Mouse (Mus musculus): ENCODE measurements around the gene Srgap1. TPM values are rescaled to one million over a fixed set of nuclear protein-coding genes. Genes with fewer than 3 reads are reported as not detected.

The Srgap1 gene
- total and polyA plus RNA-seq, 3 experiments, result 0.22 TPM; not detected in 2

- TF ChIP-seq POLR2AphosphoS5 (IDR thresholded peaks at IDR 0.05; ENCODE audit: insufficient replicate concordance, low read depth, low read length) (no peak), GATA1 (IDR thresholded peaks at IDR 0.05; ENCODE audit: borderline replicate concordance, low read length) (no peak), TAL1 (conservative IDR thresholded peaks at IDR 0.05; ENCODE audit: low read depth, low read length) (no peak), GATA2 (IDR thresholded peaks at IDR 0.05; ENCODE audit: borderline replicate concordance, low read depth, low read length) (no peak), CTCF (IDR thresholded peaks at IDR 0.05; ENCODE audit: low read depth, low read length) (no peak)
- Histone ChIP-seq H3K36me3 (replicated peaks) (no peaks in the 10 kb centered on the region), H3K4me1 (ENCODE audit: insufficient read depth, low read depth, low read length) (no peaks in the 10 kb centered on the region), H3K4me3 (ENCODE audit: low read depth, low read length) (no peak overlapping the region), H3K27me3 (ENCODE audit: insufficient read depth, low read length) (no peaks in the 10 kb centered on the region), H3K9me3 (replicated peaks) (peaks cover 49% of the 10 kb centered on the region)
- ATAC-seq (ENCODE audit: extremely low read depth, insufficient number of reproducible peaks, low FRiP score, poor library complexity, severe bottlenecking), result no peak; the same call in 1 of the 2 replicates
- DNase-seq (ENCODE audit: low spot score), result no peak
Measured at GRCm38 (mm10) chr10:122040372-122040771, 6.7 kb downstream of the Srgap1 start.

GRCm38 (mm10) chr10:122039566-122039965, 7.5 kb downstream of the Srgap1 start:
- Histone ChIP-seq H3K4me1 (ENCODE audit: insufficient read depth, low read depth, low read length) (no peaks in the 10 kb centered on the region), H3K9me3 (replicated peaks) (peaks cover 48% of the 10 kb centered on the region), H3K4me3 (ENCODE audit: low read depth, low read length) (no peak overlapping the region), H3K36me3 (replicated peaks) (no peaks in the 10 kb centered on the region), H3K27me3 (ENCODE audit: insufficient read depth, low read length) (no peaks in the 10 kb centered on the region)
- no peak for DNase-seq (ENCODE audit: low spot score)
- ATAC-seq (ENCODE audit: extremely low read depth, insufficient number of reproducible peaks, low FRiP score, poor library complexity, severe bottlenecking), result no peak
- TF ChIP-seq CTCF (IDR thresholded peaks at IDR 0.05; ENCODE audit: low read depth, low read length), result no peak
- TF ChIP-seq POLR2AphosphoS5 (IDR thresholded peaks at IDR 0.05; ENCODE audit: insufficient replicate concordance, low read depth, low read length), result no peak
- no peak for TF ChIP-seq TAL1 (conservative IDR thresholded peaks at IDR 0.05; ENCODE audit: low read depth, low read length)
- no peak for TF ChIP-seq GATA1 (IDR thresholded peaks at IDR 0.05; ENCODE audit: borderline replicate concordance, low read length)
- TF ChIP-seq GATA2 (IDR thresholded peaks at IDR 0.05; ENCODE audit: borderline replicate concordance, low read depth, low read length), result no peak

DNA sequence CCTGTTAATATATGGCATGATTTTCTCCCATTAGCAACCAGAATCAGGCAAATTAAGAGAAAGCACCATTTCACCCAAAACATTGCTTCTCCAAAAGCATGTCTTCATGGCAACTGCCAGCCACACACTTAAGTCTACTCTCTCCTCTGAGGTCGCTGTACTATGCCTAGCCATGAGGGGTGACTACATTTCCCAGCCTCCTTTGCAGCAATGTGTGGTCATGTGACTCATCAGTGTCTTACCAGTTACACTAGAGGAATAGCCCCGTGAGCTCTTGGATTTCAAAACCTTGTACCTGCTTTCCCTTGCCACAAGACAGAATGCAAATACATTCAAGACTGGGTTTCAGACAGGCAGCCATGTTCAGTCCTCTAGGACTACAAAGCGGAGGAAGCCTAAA, 8.6 kb downstream of the Srgap1 start:
- no peak overlapping the region for H3K4me3 ChIP-seq (ENCODE audit: low read depth, low read length)
- no peak for ATAC-seq (ENCODE audit: extremely low read depth, insufficient number of reproducible peaks, low FRiP score, poor library complexity, severe bottlenecking)
- H3K4me1 ChIP-seq (ENCODE audit: insufficient read depth, low read depth, low read length), result no peaks in the 10 kb centered on the region
- no peaks in the 10 kb centered on the region for H3K27me3 ChIP-seq (ENCODE audit: insufficient read depth, low read length)
- peaks cover 52% of the 10 kb centered on the region for H3K9me3 ChIP-seq (replicated peaks)
- TF ChIP-seq GATA2 (IDR thresholded peaks at IDR 0.05; ENCODE audit: borderline replicate concordance, low read depth, low read length) (no peak), GATA1 (IDR thresholded peaks at IDR 0.05; ENCODE audit: borderline replicate concordance, low read length) (no peak), CTCF (IDR thresholded peaks at IDR 0.05; ENCODE audit: low read depth, low read length) (no peak), TAL1 (conservative IDR thresholded peaks at IDR 0.05; ENCODE audit: low read depth, low read length) (no peak), POLR2AphosphoS5 (IDR thresholded peaks at IDR 0.05; ENCODE audit: insufficient replicate concordance, low read depth, low read length) (no peak)
- no peak for DNase-seq (ENCODE audit: low spot score)
- H3K36me3 ChIP-seq (replicated peaks), result no peaks in the 10 kb centered on the region

- ATAC-seq (ENCODE audit: extremely low read depth, insufficient number of reproducible peaks, low FRiP score, poor library complexity, severe bottlenecking) (no peak), DNase-seq (ENCODE audit: low spot score) (no peak)
Measured at GRCm38 (mm10) chr10:122033271-122033670, 13.8 kb downstream of the Srgap1 start.

GRCm38 (mm10) chr10:122030420-122030819, 16.7 kb downstream of the Srgap1 start:
- no peak for ATAC-seq (ENCODE audit: extremely low read depth, insufficient number of reproducible peaks, low FRiP score, poor library complexity, severe bottlenecking)
- no peak for TF ChIP-seq CTCF (IDR thresholded peaks at IDR 0.05; ENCODE audit: low read depth, low read length)
- no peak for TF ChIP-seq GATA1 (IDR thresholded peaks at IDR 0.05; ENCODE audit: borderline replicate concordance, low read length)
- no peak for TF ChIP-seq TAL1 (conservative IDR thresholded peaks at IDR 0.05; ENCODE audit: low read depth, low read length)
- no peak for TF ChIP-seq GATA2 (IDR thresholded peaks at IDR 0.05; ENCODE audit: borderline replicate concordance, low read depth, low read length)
- no peak for TF ChIP-seq POLR2AphosphoS5 (IDR thresholded peaks at IDR 0.05; ENCODE audit: insufficient replicate concordance, low read depth, low read length)
- Histone ChIP-seq H3K4me3 (ENCODE audit: low read depth, low read length) (no peak overlapping the region), H3K36me3 (replicated peaks) (no peaks in the 10 kb centered on the region), H3K9me3 (replicated peaks) (peaks cover 50% of the 10 kb centered on the region), H3K4me1 (ENCODE audit: insufficient read depth, low read depth, low read length) (no peaks in the 10 kb centered on the region), H3K27me3 (ENCODE audit: insufficient read depth, low read length) (no peaks in the 10 kb centered on the region)
- DNase-seq (ENCODE audit: low spot score), result no peak

More at GRCm38 (mm10) chr10:122033271-122033670, 13.8 kb downstream of the Srgap1 start:
- TF ChIP-seq POLR2AphosphoS5 (IDR thresholded peaks at IDR 0.05; ENCODE audit: insufficient replicate concordance, low read depth, low read length) (no peak), TAL1 (conservative IDR thresholded peaks at IDR 0.05; ENCODE audit: low read depth, low read length) (no peak), GATA2 (IDR thresholded peaks at IDR 0.05; ENCODE audit: borderline replicate concordance, low read depth, low read length) (no peak), GATA1 (IDR thresholded peaks at IDR 0.05; ENCODE audit: borderline replicate concordance, low read length) (no peak), CTCF (IDR thresholded peaks at IDR 0.05; ENCODE audit: low read depth, low read length) (no peak)
- Histone ChIP-seq H3K36me3 (replicated peaks) (no peaks in the 10 kb centered on the region), H3K9me3 (replicated peaks) (peaks cover 51% of the 10 kb centered on the region), H3K4me3 (ENCODE audit: low read depth, low read length) (no peak overlapping the region), H3K4me1 (ENCODE audit: insufficient read depth, low read depth, low read length) (no peaks in the 10 kb centered on the region), H3K27me3 (ENCODE audit: insufficient read depth, low read length) (no peaks in the 10 kb centered on the region)

DNA sequence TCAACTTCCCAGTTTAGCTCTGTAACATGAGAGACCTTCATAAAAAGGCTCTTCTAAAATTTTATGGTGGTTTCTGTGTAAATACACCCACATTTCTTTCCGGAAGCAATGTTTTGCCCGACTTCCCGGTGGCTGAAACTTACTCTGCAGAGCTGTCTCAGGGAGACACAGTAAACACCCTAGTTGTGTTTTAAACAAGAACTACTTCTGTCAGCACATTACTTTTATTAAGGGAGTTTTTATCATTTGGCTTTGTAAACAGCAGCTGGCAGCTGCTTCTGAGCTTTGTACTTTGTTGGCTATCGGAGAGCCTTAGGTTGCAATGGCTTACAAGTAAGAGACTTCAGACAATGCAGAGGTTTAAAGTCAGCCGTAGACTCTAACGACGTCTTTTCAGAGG, 17.4 kb downstream of the Srgap1 start:
- TF ChIP-seq GATA2 (IDR thresholded peaks at IDR 0.05; ENCODE audit: borderline replicate concordance, low read depth, low read length) (no peak), POLR2AphosphoS5 (IDR thresholded peaks at IDR 0.05; ENCODE audit: insufficient replicate concordance, low read depth, low read length) (no peak), TAL1 (conservative IDR thresholded peaks at IDR 0.05; ENCODE audit: low read depth, low read length) (no peak), CTCF (IDR thresholded peaks at IDR 0.05; ENCODE audit: low read depth, low read length) (no peak), GATA1 (IDR thresholded peaks at IDR 0.05; ENCODE audit: borderline replicate concordance, low read length) (no peak)
- DNase-seq (ENCODE audit: low spot score) (no peak), ATAC-seq (ENCODE audit: extremely low read depth, insufficient number of reproducible peaks, low FRiP score, poor library complexity, severe bottlenecking) (no peak)
- Histone ChIP-seq H3K27me3 (ENCODE audit: insufficient read depth, low read length) (no peaks in the 10 kb centered on the region), H3K9me3 (replicated peaks) (peaks cover 53% of the 10 kb centered on the region), H3K4me3 (ENCODE audit: low read depth, low read length) (no peak overlapping the region), H3K4me1 (ENCODE audit: insufficient read depth, low read depth, low read length) (no peaks in the 10 kb centered on the region), H3K36me3 (replicated peaks) (no peaks in the 10 kb centered on the region)

Data from G1E (cell line).